Mouse (Mus musculus) R1 (cell line): Measurements from ENCODE around the gene Hmgcl.

ENCODE experiments used
- DNase-seq: peaks from one replicate; pipeline ENCODE4 v3.0.0-alpha.2; 2018; ENCODE audit warnings: low read depth, low spot score

Gene Hmgcl

DNA sequence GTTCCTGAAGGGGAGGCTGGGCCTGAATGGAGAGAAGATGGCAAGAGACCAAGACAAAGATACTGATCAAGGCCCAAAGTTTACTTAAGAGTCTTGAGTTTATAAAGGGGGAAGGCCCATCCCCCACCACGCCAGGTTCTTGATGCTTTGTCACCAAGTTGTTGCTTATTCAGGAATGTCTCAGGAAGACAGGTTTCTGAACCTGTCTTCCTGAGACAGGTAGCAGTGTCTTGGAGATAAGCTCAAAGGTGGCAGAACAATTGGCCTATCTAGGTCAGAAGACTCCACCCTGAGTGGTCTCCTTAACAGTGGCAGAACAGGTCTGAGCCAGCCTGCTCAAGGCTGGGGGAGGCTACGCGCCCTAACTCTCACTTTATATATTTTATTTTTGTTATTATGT lies 19.4 kb upstream of the Hmgcl start:
- DNase-seq: peak; percentile 70

DNA sequence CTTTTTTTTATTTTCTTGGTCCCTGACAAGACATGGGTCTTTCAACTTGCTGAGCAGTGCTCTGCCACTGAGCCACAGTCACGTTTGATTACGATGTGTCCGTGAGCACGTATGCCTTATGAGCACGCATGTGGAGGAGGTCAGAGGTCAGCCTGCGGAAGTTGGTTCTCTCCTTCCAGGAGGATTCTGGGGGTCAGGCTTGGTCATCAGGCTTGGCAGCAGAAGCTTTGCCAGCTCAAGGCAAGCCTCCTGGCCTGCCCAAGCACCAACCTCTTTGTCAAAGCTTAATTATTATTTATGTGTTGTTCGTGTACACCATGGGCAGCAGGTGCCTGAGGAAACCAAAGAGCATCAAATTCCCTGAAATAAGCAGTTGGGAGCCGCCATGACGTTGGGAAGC lies 17.9 kb upstream of the Hmgcl start:
- no peak for DNase-seq

- DNase-seq: no peak
Observed at GRCm38 (mm10) chr4:135929405-135929804, 16.8 kb upstream of the Hmgcl start.

DNA sequence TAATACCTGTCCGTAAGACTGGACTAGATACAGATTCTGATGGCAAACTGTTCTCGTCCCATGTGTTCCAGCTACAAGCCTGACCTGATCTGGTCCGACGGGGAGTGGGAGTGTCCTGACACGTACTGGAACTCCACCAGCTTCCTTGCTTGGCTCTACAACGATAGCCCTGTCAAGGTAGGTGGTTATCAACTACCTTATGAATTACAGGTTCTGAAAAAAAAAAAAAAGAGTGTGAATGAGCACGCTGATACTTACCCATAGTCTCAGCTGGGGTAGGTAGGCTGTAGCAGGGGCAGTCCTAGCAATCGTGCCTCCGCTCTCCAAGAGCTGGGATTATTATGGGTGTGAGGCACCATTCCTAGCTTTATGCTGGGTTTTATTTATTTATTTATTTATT lies 16.4 kb upstream of the Hmgcl start:
- DNase-seq: no peak

GRCm38 (mm10) chr4:135930239-135930638 lies 16.0 kb upstream of the Hmgcl start:
- no peak for DNase-seq

DNA sequence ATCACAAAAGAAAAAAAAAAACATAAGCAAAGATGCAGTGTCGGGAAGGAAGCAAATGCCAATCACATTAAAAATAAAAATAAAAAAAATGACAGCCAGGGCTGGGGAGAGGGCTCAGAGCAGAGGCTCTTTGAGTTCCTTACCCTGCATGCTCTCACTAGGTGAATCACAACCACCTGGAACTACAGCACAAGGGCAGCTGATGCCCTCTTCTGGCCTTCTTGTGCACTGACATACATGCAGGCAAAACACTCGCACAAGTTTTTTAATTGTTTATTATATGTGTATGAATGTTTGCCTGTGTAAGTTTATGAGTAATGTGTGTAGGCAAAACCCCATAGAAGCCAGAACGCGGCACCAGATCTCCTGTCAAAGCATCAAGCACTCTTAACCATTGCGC lies 14.4 kb upstream of the Hmgcl start:
- peak; percentile 51 for DNase-seq

DNA sequence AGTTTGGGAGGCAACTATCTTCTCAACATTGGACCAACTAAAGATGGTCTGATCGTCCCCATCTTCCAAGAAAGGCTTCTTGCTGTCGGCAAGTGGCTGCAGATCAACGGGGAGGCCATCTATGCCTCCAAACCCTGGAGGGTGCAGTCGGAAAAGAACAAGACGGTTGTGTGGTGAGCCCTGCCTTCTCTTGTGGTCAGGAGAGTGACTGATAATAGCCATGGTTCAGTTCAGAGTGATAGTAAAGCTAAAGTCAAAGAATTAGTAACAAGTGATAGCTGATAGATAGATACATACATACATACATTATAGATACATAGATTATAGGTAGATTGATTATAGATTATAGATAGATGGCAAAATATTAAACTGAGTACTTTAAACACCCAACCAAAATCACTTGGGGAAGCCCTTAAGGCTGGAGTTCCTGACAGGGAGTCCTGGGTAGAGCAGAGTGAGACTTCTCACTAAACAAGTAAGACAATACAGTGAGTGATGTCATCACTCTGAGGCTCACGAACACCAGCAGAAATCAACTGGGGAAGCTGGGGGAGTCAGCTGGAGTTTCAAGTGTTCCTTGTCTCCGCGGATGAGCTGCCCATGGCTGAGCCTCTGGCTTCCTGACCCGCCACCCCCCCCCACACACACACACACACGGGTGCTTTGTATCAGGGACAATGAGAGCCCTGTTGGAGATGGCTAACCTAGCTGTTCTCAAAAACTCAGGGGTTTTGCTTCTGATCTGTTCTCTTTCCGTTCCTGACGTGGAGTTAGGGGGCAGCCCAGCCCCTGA lies 11.3 kb upstream of the Hmgcl start:
- no peak for DNase-seq

- DNase-seq: no peak
Observed at GRCm38 (mm10) chr4:135935502-135935901, 10.7 kb upstream of the Hmgcl start.

DNA sequence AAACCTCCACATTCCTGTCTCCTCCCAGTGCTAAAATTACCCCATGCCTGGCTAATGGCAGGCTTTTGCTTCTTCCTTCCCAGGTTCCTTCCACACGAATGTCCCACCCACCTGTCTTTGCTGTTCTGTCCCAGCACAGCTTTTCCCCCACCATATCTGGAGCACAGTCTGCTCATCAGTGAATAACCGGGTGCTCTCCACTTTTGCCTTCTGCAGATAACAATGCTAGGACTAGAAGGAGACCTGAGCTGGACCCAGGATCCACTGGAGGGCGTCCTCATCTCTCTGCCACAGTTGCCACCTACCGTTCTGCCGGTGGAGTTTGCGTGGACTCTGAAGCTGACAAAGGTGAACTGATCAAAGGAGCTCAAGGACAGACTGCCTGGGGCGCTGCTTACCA lies 7.4 kb upstream of the Hmgcl start:
- no peak for DNase-seq

DNA sequence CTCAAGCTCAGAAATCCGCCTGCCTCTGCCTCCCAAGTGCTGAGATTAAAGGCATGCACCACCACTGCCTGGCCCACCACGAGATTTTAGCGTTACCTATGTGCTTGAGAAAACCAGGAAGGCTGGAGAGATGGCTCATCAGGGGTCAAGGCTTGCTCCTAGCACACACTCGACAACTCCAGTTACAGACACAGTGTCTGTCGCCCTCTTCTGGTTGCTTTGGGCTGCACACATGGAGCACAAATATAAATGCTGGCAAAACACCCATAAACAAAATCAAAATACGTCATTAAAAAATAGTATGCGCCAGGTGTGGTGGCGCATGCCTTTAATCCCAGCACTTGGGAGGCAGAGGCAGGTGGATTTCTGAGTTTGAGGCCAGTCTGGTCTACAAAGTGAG lies 5.2 kb upstream of the Hmgcl start:
- peak; percentile 76 for DNase-seq

GRCm38 (mm10) chr4:135942193-135942592 lies 4.1 kb upstream of the Hmgcl start:
- no peak for DNase-seq

- DNase-seq: no peak
Observed at GRCm38 (mm10) chr4:135943389-135943788, 2.9 kb upstream of the Hmgcl start.

DNA sequence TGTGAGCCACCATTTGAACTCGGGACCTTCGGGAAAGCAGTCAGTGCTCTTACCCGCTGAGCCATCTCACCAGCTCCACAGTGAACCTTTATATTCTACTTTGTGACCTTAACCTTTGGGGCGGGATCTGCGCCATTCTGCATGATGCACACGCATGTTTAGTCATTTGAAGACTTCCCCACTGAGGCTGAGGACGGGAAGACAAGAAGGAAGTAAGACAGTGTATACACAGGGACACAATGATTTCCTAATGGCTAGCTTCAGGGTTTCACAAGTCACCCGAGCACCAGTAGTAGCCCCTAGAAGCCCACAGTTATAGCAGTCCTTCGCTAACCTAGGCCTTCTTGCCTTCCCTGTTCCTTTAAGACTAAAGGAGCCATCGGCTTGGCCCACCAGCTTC lies 542 bp upstream of the Hmgcl start:
- no peak for DNase-seq

DNA sequence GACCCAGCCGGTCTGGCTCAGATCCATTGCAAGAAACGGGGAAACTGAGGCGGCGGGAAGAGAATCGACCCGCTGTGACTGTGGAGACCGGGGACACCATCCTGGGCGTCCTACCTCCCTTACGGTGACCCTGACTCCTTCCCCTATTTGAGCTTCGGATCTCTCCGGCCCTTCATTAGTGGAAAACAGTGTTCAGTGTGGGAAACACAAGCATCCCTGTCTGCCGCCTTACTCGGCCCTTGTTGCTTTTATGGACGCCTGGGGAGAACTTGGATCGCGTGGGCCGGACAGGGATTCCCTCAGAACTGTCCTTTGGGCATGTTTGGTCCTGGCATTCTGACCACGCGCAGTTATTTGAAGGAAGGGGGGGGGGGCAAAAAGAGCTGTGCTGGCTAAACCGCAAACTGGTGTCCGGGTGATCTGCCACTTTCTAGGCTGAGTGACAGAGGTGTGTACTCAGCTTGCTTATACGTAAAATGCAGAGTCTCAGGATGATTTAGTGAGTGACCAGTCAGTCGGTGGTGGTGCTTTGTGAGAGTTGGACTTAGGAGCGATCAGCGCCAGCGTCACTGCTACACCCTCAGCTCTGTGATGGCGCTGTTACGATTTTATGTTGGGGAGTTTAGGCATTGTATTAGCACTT lies 532 bp downstream of the Hmgcl start:
- DNase-seq: no peak

DNA sequence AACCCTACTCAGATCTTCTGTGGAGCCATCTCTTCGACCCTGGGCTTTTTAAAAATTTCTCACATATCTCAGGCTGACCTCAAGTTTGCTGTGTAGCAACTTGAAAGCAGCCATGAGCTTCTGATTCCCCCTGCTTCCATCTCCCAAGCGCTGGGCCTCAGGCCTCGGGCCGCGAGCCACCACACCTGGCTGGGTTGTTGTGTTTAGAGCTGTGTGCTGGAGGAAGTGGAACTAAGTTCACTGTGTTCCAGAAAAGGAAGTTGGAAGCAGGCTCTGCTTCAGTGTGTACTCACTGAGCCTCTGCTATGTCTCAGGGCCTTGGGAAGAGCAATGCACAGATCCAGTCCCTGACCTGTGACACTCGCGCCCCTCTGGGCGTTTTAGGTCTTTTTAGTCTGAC lies 1.9 kb downstream of the Hmgcl start:
- DNase-seq: no peak

DNA sequence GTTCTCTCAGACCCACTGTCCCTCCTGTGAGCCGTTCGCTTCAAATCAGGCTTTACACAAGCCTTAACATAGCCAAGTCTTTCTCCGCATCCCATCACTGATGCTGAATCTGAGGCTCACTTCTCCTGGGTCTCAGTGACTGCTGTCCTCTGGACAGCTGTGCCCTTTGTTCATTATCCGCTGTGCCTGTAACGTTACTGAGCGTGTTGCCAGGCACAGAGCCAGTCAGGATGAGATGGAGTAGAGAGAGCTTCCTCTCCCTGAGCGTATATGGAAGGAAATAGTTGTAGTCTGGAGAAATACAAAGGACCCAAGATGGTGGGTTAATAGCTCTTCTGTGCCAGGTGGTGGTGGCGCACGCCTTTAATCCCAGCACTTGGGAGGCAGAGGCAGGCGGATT lies 3.2 kb downstream of the Hmgcl start:
- DNase-seq: no peak

GRCm38 (mm10) chr4:135949911-135950310 lies 3.7 kb downstream of the Hmgcl start:
- DNase-seq: peak; percentile 39

DNA sequence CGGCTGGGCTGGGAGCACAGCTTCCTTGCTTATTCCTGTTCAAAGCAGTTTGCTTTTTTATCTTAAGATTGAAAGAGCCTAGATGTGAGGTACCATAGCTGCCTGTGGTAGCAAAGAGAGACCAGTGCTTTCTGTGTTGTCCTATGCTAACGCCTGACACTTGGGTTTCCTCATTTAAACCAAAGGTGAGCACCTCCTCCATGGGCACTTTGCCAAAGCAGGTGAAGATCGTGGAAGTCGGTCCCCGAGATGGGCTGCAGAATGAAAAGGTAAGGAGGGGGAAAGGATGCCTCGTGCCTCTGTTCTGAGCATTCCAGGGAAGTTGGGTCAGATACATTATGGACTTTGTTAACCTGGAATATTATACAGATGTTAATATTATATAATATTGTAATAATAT lies 4.1 kb downstream of the Hmgcl start:
- DNase-seq: no peak

- peak; percentile 85 for DNase-seq
Observed at GRCm38 (mm10) chr4:135951505-135951904, 5.3 kb downstream of the Hmgcl start.

- peak; percentile 49 for DNase-seq
Observed at GRCm38 (mm10) chr4:135953179-135953578, 6.9 kb downstream of the Hmgcl start.

DNA sequence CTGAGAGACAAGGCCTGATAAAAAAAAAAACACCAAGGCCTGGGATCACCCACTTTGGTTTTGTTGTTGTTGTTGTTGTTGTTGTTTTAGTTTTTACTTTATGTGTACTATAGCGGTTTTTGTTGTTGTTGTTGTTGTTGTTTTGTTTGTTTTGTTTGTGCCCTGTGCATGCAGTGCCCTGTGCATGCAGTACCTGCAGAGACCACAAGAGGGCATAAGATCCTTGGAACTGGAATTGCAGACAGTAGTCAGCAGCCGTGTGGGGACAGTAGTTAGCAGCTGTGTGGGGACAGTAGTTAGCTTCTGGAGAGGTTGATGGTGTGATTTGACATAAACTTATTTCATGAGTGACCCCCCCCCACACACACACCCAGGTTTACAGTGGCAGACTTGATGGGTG lies 8.0 kb downstream of the Hmgcl start:
- peak; percentile 55 for DNase-seq

DNA sequence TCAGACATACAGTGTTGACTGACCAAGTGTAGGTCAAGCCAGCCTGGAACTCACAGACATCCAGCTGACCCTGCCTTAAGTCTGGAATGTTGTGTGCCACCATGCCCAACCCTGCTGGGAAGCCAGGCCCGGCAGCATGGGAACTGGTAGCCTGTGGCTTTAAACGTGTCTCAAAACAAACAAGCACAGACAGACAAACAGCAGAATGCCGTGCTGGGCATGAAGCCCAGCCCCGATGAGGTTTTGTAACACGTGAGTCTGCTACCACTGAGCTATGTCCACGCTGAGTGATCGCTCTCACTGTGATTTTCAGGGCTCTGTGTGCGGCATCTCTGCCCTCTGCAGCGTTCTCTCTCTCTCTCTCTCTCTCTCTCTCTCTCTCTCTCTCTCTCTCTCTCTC lies 9.6 kb downstream of the Hmgcl start:
- no peak for DNase-seq

- DNase-seq: no peak
Observed at GRCm38 (mm10) chr4:135958354-135958753, 12.1 kb downstream of the Hmgcl start.
